Mouse (Mus musculus) midbrain, embryonic 10.5 days (tissue): ENCODE results near the gene Adipoq. TPM values are rescaled to one million over a fixed set of nuclear protein-coding genes. Genes with fewer than 3 reads are reported as not detected.
A peak's percentile ranks its signal among the peaks of the same experiment; 100 is the strongest.

ENCODE experiments used
- DNase-seq: peaks from one replicate; pipeline ENCODE4 v3.0.0-alpha.2; 2017; ENCODE audit warnings: low spot score
- H3K27ac ChIP-seq: fragments of 300-500 bp; sonication (generic); replicated peaks from 2 replicates; pipeline ENCODE4 v1.5.1; 2016; ENCODE audit warnings: mild to moderate bottlenecking
- H3K27me3 ChIP-seq: fragments of 300-500 bp; sonication (generic); 2 replicates; pipeline ENCODE4 v1.6.1; 2016; ENCODE audit warnings: low read depth, mild to moderate bottlenecking; ENCODE audit not compliant: poor library complexity, severe bottlenecking
- H3K36me3 ChIP-seq: fragments of 300-500 bp; sonication (generic); 2 replicates; pipeline ENCODE4 v1.6.1; 2016; ENCODE audit warnings: mild to moderate bottlenecking, moderate library complexity
- H3K4me1 ChIP-seq: fragments of 300-500 bp; sonication (generic); 2 replicates; pipeline ENCODE4 v1.6.1; 2016
- H3K4me3 ChIP-seq: fragments of 300-500 bp; sonication (generic); 2 replicates; pipeline ENCODE4 v1.5.1; 2016; ENCODE audit warnings: mild to moderate bottlenecking, moderate library complexity
- H3K9me3 ChIP-seq: fragments of 300-500 bp; sonication (generic); replicated peaks from 2 replicates; pipeline ENCODE4 v1.6.1; 2016; ENCODE audit warnings: mild to moderate bottlenecking
- WGBS: fragments of 180-500 bp; shearing (Covaris S2); methylation state at CpG from one replicate; pipeline ENCODE4 v1.1.7; 2016; 5-methylcytosine and 5-hydroxymethylcytosine counted together
- polyA plus RNA-seq: library from polyadenylated mRNA; unstranded; fragments of >200 nt; fragmentation: Nextera tagmentation; extraction: Ambion mirVana; gene quantifications from 2 replicates; pipeline ENCODE4 v1.2.1, GENCODE M21; 2016

The Adipoq gene
- polyA plus RNA-seq, 1 experiment from 2014 or later, result not detected

DNA sequence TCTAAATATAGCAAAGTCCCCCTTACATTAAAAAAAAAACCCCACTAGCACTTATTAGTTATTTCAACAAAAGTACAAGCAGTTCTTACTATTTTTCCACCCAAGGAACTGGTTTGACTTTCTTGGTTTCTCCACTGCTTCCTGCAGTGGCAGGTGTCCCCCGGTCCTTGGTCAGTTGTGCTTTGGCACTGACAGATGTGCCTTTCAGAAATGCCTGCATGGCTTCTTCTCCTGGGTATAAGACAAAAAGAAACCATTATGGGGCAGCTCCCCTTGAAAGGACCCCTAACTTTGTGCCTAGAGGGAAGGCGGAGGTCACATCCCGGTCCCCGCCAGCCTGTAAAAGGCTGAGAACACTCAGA lies 19.0 kb upstream of the Adipoq start:
- WGBS, result 0% methylated on average over 4 of the region's 4 CpGs

DNA sequence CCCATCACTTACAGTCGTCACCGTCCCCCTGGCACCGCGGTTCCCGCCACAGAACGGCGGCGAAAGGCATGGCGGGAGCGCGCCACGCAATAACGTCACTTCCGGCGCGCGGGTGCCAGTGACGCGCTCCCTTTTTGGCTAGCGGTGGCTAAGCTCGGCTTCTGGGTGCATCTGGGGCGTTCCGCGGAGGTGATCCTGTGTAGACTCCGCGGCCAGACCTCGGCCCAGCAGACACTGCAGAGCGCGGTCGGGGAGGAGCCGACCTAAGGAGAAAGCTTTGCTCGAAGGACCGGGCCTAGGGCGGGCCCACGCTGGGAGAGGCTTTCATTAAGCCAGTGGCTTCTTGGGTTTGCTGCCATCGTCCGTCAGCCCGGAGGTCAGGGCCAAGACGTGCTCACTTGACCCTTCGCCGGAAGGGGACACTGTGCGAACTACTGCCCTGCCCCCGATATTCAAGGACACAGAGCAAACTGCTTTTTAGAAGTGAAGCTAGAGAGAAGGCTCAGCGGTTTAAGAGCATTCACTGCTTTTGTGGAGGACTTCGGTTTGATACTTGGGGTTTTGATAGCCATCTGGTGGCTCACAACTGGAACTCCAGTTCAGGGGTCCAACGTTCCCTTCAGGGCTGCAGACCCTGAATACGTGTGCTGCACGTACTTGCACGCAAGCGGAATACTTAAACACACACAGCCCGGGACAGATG lies 18.5 kb upstream of the Adipoq start, which contains the start of gene Rfc4:
Gene Rfc4 (minus strand): TSS at position 65 of the 703 bp plus-strand sequence.
- DNase-seq, result peak; percentile 93
- H3K9me3 ChIP-seq, result no peaks in the 10 kb centered on the region
- peaks cover 32% of the 10 kb centered on the region for H3K36me3 ChIP-seq
- peak within 1 kb of the TSS; percentile 80 for H3K4me3 ChIP-seq
- no peaks in the 10 kb centered on the region for H3K27me3 ChIP-seq
- peaks cover 26% of the 10 kb centered on the region for H3K4me1 ChIP-seq
- peak within 1 kb of the TSS; percentile 97 for H3K27ac ChIP-seq
- under 1% methylated on average over 51 of the region's 51 CpGs for whole genome bisulfite sequencing

More for the DNA sequence above, 19.0 kb upstream of the Adipoq start:
- H3K9me3 ChIP-seq, result no peaks in the 10 kb centered on the region
- DNase-seq, result no peak
- H3K4me1 ChIP-seq, result peaks cover 26% of the 10 kb centered on the region
- H3K36me3 ChIP-seq, result peaks cover 37% of the 10 kb centered on the region
- no peaks in the 10 kb centered on the region for H3K27me3 ChIP-seq
- peak overlapping the region; percentile 97 for H3K27ac ChIP-seq
- peak overlapping the region; percentile 80 for H3K4me3 ChIP-seq

- peaks cover 26% of the 10 kb centered on the region for H3K4me1 ChIP-seq
- H3K9me3 ChIP-seq, result no peaks in the 10 kb centered on the region
- DNase-seq, result no peak
- WGBS, result 93% methylated on average over 3 of the region's 3 CpGs
- no peak overlapping the region for H3K27ac ChIP-seq
- no peak overlapping the region for H3K4me3 ChIP-seq
- 0 out of 2 replicates have a peak, but pooled peaks cover 8% of the 10 kb centered on the region for H3K36me3 ChIP-seq
- no peaks in the 10 kb centered on the region for H3K27me3 ChIP-seq
These were observed 16.0 kb upstream of the Adipoq start for GRCm38 (mm10) chr16:23130303-23130702.

- Histone ChIP-seq H3K4me3 (no peak overlapping the region), H3K27me3 (no peaks in the 10 kb centered on the region), H3K9me3 (no peaks in the 10 kb centered on the region), H3K36me3 (no peaks in the 10 kb centered on the region), H3K4me1 (peaks cover 17% of the 10 kb centered on the region), H3K27ac (no peak overlapping the region)
- no peak for DNase-seq
- 92% methylated on average over 1 of the region's 1 CpGs for WGBS
These were observed 14.0 kb upstream of the Adipoq start for GRCm38 (mm10) chr16:23132336-23132735.

GRCm38 (mm10) chr16:23135421-23136149 lies 10.8 kb upstream of the Adipoq start:
- Histone ChIP-seq H3K4me3 (no peak overlapping the region), H3K27ac (no peak overlapping the region), H3K4me1 (0 out of 2 replicates have a peak, but pooled peaks cover 2% of the 10 kb centered on the region), H3K36me3 (no peaks in the 10 kb centered on the region), H3K9me3 (no peaks in the 10 kb centered on the region), H3K27me3 (no peaks in the 10 kb centered on the region)
- no peak for DNase-seq
- WGBS, result 25% methylated on average over 11 of the region's 11 CpGs

DNA sequence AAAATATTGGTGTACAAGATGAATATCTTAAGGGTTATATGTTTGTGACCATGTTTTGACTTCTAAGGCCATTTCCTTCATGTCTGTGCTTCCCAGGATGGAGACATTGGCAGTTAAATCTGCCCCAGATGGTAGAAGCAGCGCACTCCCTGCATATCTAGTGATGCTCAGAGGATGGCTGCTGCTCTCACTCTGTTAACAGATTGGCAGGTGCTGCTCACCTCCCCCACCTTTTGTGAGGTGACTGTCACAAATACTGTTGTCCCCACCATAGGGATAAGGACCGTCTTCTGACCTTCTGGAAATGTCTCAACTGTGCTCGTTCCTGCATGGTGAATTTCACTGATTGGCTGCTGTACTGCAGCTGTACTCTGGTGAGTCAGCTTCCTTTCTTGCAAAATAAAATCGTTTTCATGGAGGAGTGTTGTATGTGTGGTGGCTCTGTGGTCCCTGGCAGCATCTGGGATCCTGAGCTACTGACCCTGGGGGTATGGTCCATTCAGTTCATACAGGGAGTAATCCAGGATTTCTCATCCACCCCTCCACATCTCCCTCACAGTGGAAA lies 9.8 kb upstream of the Adipoq start:
- H3K9me3 ChIP-seq, result no peaks in the 10 kb centered on the region
- no peak overlapping the region for H3K27ac ChIP-seq
- no peaks in the 10 kb centered on the region for H3K36me3 ChIP-seq
- WGBS, result 63% methylated on average over 4 of the region's 4 CpGs
- H3K4me1 ChIP-seq, result no peaks in the 10 kb centered on the region
- no peak overlapping the region for H3K4me3 ChIP-seq
- no peaks in the 10 kb centered on the region for H3K27me3 ChIP-seq
- DNase-seq, result no peak

GRCm38 (mm10) chr16:23140911-23141310 lies 5.4 kb upstream of the Adipoq start:
- Histone ChIP-seq H3K9me3 (no peaks in the 10 kb centered on the region), H3K4me1 (no peaks in the 10 kb centered on the region), H3K36me3 (no peaks in the 10 kb centered on the region), H3K27ac (no peak overlapping the region), H3K4me3 (no peak overlapping the region), H3K27me3 (no peaks in the 10 kb centered on the region)
- 90% methylated on average over 3 of the region's 3 CpGs for whole genome bisulfite sequencing
- no peak for DNase-seq

DNA sequence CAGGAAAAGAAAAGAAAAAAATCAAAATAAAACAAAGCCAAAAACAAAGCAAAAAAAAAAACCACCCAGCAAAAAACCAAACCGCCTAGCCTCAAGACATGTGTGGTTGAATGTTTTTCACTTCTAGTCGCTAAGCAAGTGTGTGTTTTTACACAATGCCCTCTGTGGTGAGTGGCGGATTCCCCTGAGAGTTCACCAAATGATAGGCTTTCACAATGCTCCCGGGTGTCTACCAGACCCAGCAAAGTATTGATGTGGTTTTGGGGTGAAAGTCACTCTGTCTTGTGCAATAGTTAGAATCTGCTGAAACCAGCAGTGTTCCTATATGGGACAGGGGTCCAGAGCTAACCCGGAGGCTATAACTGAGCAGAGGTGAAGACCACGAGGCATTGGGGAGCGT lies 2.0 kb upstream of the Adipoq start:
- no peak overlapping the region for H3K4me3 ChIP-seq
- 87% methylated on average over 7 of the region's 7 CpGs for WGBS
- H3K36me3 ChIP-seq, result no peaks in the 10 kb centered on the region
- no peak overlapping the region for H3K27ac ChIP-seq
- no peaks in the 10 kb centered on the region for H3K9me3 ChIP-seq
- H3K27me3 ChIP-seq, result no peaks in the 10 kb centered on the region
- DNase-seq, result no peak
- no peaks in the 10 kb centered on the region for H3K4me1 ChIP-seq

- WGBS, result 83% methylated on average over 5 of the region's 5 CpGs
- Histone ChIP-seq H3K9me3 (no peaks in the 10 kb centered on the region), H3K36me3 (no peaks in the 10 kb centered on the region), H3K4me1 (no peaks in the 10 kb centered on the region), H3K27ac (no peak overlapping the region), H3K4me3 (no peak overlapping the region), H3K27me3 (no peaks in the 10 kb centered on the region)
- no peak for DNase-seq
These were observed 1.1 kb upstream of the Adipoq start for GRCm38 (mm10) chr16:23145211-23145610.

DNA sequence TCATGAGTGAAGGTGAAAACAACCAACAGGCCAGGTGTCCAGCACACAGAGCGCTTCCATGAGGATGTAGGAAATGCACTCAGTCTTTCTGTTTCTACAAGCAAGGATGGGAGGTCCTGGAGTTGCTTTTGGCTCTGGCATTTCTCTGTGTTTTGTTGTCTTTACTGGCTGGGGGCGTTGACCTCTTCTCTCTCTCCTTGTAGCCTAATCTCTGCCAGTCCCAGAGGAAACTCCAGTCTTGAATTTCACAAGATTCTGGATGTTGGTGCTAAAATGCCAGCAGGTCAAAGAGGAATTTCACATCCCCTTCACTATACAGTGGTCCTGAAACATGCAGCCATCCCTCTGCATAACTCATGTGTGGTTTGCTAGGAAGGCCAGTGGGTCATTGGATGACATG lies 2.6 kb downstream of the Adipoq start:
- H3K4me3 ChIP-seq, result no peak overlapping the region
- H3K4me1 ChIP-seq, result no peaks in the 10 kb centered on the region
- no peaks in the 10 kb centered on the region for H3K9me3 ChIP-seq
- 68% methylated on average over 2 of the region's 2 CpGs for WGBS
- no peak for DNase-seq
- H3K27me3 ChIP-seq, result no peaks in the 10 kb centered on the region
- no peak overlapping the region for H3K27ac ChIP-seq
- H3K36me3 ChIP-seq, result no peaks in the 10 kb centered on the region

GRCm38 (mm10) chr16:23149396-23149795 lies 3.1 kb downstream of the Adipoq start:
- 84% methylated on average over 8 of the region's 8 CpGs for WGBS
- H3K4me3 ChIP-seq, result no peak overlapping the region
- no peak for DNase-seq
- no peaks in the 10 kb centered on the region for H3K4me1 ChIP-seq
- H3K36me3 ChIP-seq, result no peaks in the 10 kb centered on the region
- H3K27me3 ChIP-seq, result no peaks in the 10 kb centered on the region
- no peak overlapping the region for H3K27ac ChIP-seq
- no peaks in the 10 kb centered on the region for H3K9me3 ChIP-seq

GRCm38 (mm10) chr16:23151423-23151822 lies 5.1 kb downstream of the Adipoq start:
- no peak overlapping the region for H3K27ac ChIP-seq
- WGBS, result 34% methylated on average over 2 of the region's 2 CpGs
- DNase-seq, result no peak
- H3K4me3 ChIP-seq, result no peak overlapping the region
- H3K4me1 ChIP-seq, result no peaks in the 10 kb centered on the region
- H3K27me3 ChIP-seq, result no peaks in the 10 kb centered on the region
- H3K9me3 ChIP-seq, result no peaks in the 10 kb centered on the region
- H3K36me3 ChIP-seq, result no peaks in the 10 kb centered on the region

GRCm38 (mm10) chr16:23154261-23154660 lies 7.9 kb downstream of the Adipoq start:
- 86% methylated on average over 5 of the region's 5 CpGs for WGBS
- Histone ChIP-seq H3K4me3 (no peak overlapping the region), H3K4me1 (peaks cover 3% of the 10 kb centered on the region; the same call in 1 of the 2 replicates), H3K27me3 (no peaks in the 10 kb centered on the region), H3K36me3 (no peaks in the 10 kb centered on the region), H3K27ac (no peak overlapping the region), H3K9me3 (no peaks in the 10 kb centered on the region)
- DNase-seq, result no peak
